Mouse (Mus musculus) MEL (cell line): ENCODE measurements around the gene Rhox6. TPM values are rescaled to one million over a fixed set of nuclear protein-coding genes. Genes with fewer than 3 reads are reported as not detected.

ENCODE experiments used
- DNase-seq: peaks from one replicate; pipeline ENCODE4 v3.0.0; 2011; ENCODE audit warnings: low read depth, low spot score
- H3K27ac ChIP-seq: 2 replicates; pipeline ENCODE4 v1.5.1; 2012; ENCODE audit warnings: low read depth, mild to moderate bottlenecking, control low read depth, low read length, moderate library complexity; ENCODE audit not compliant: control insufficient read depth
- H3K27me3 ChIP-seq, 2 experiments: fragments of 150-350 bp in 1 of 2; sonication (generic) in 1 of 2; 2 replicates each; pipeline ENCODE4 v1.6.1; 2012; ENCODE audit warnings: low read length in 2 of 2, mild to moderate bottlenecking in 2 of 2, improper control_type of control experiment in 1 of 2, moderate library complexity in 1 of 2; ENCODE audit not compliant: insufficient read depth in 2 of 2, control insufficient read depth in 1 of 2
- H3K36me3 ChIP-seq, 2 experiments: 2 replicates each; pipeline ENCODE4 v1.6.1; 2012 to 2014; ENCODE audit warnings: low read length in 2 of 2, improper control_type of control experiment in 1 of 2, inconsistent platforms in 1 of 2, mild to moderate bottlenecking in 1 of 2; ENCODE audit not compliant: insufficient read depth in 2 of 2, control insufficient read depth in 1 of 2
- H3K4me1 ChIP-seq, 2 experiments: fragments of 150-350 bp in 1 of 2; sonication (generic) in 1 of 2; 2 replicates each; pipeline ENCODE4 v1.6.1; 2012; ENCODE audit warnings: low read length in 2 of 2, improper control_type of control experiment in 1 of 2, mild to moderate bottlenecking in 1 of 2; ENCODE audit not compliant: insufficient read depth in 2 of 2, control insufficient read depth in 1 of 2
- H3K4me3 ChIP-seq, 2 experiments: fragments of 150-350 bp in 1 of 2; sonication (generic) in 1 of 2; 2 replicates each; pipeline ENCODE4 v1.5.1; 2012; ENCODE audit warnings: low read depth in 2 of 2, low read length in 2 of 2, mild to moderate bottlenecking in 2 of 2, moderate library complexity in 2 of 2, control low read depth in 1 of 2, improper control_type of control experiment in 1 of 2; ENCODE audit not compliant: control insufficient read depth in 1 of 2, insufficient read depth in 1 of 2
- H3K79me2 ChIP-seq: 2 replicates; pipeline ENCODE4 v1.6.1; 2012; ENCODE audit warnings: mild to moderate bottlenecking, low read length, moderate library complexity; ENCODE audit not compliant: control insufficient read depth, poor library complexity, insufficient read depth
- H3K9ac ChIP-seq: 2 replicates; pipeline ENCODE4 v1.6.1; 2012; ENCODE audit warnings: low read depth, mild to moderate bottlenecking, control low read depth, low read length, moderate library complexity; ENCODE audit not compliant: control insufficient read depth, poor library complexity, severe bottlenecking
- H3K9me3 ChIP-seq: fragments of 150-350 bp; sonication (generic); replicated peaks from 2 replicates; pipeline ENCODE4 v1.6.1; 2012; ENCODE audit warnings: mild to moderate bottlenecking, low read length, improper control_type of control experiment, moderate library complexity; ENCODE audit not compliant: insufficient read depth
- CHD1 ChIP-seq: IDR thresholded peaks from 2 replicates; pipeline ENCODE4 v1.6.1; 2012; ENCODE audit warnings: low read depth, mild to moderate bottlenecking, inconsistent platforms, low read length, improper control_type of control experiment
- CTCF ChIP-seq, 3 experiments: IDR thresholded peaks in 2 of 3; conservative IDR thresholded peaks in 1 of 3; 2 replicates each; pipeline ENCODE4 v1.5.1; 2011 to 2012; ENCODE audit warnings: low read length in 3 of 3, low read depth in 2 of 3, mild to moderate bottlenecking in 2 of 3, improper control_type of control experiment in 1 of 3, inconsistent platforms in 1 of 3, mixed read lengths in 1 of 3, moderate library complexity in 1 of 3; ENCODE audit not compliant: control insufficient read depth in 1 of 3, insufficient read depth in 1 of 3, poor library complexity in 1 of 3, severe bottlenecking in 1 of 3
- E2F4 ChIP-seq: IDR thresholded peaks from 2 replicates; pipeline ENCODE4 v1.6.1; 2011; ENCODE audit warnings: low read depth, low read length, improper control_type of control experiment, borderline replicate concordance
- ELF1 ChIP-seq: IDR thresholded peaks from 2 replicates; pipeline ENCODE4 v1.6.1; 2014; ENCODE audit warnings: low read depth, mild to moderate bottlenecking, inconsistent platforms, low read length, improper control_type of control experiment, moderate library complexity
- GABPA ChIP-seq: IDR thresholded peaks from 2 replicates; pipeline ENCODE4 v1.6.1; 2012; ENCODE audit warnings: low read depth, mild to moderate bottlenecking, inconsistent platforms, low read length, improper control_type of control experiment, moderate library complexity
- GATA1 ChIP-seq: IDR thresholded peaks from 2 replicates; pipeline ENCODE4 v1.6.1; 2011; ENCODE audit warnings: low read depth, low read length, improper control_type of control experiment
- MAFK ChIP-seq: IDR thresholded peaks from 2 replicates; pipeline ENCODE4 v1.6.1; 2011; ENCODE audit warnings: low read depth, mild to moderate bottlenecking, low read length, improper control_type of control experiment, borderline replicate concordance
- MAX ChIP-seq: IDR thresholded peaks from 2 replicates; pipeline ENCODE4 v1.6.1; 2011; ENCODE audit warnings: low read length, improper control_type of control experiment
- MEF2A ChIP-seq: IDR thresholded peaks from 2 replicates; pipeline ENCODE4 v1.6.1; 2014; ENCODE audit warnings: low read depth, mild to moderate bottlenecking, inconsistent platforms, low read length, improper control_type of control experiment; ENCODE audit not compliant: poor library complexity, insufficient replicate concordance, severe bottlenecking; ENCODE audit errors: extremely low read depth
- MYB ChIP-seq: IDR thresholded peaks from 2 replicates; pipeline ENCODE4 v1.6.1; 2011; ENCODE audit warnings: mild to moderate bottlenecking, low read depth, low read length, improper control_type of control experiment
- MYC ChIP-seq: IDR thresholded peaks from 2 replicates; pipeline ENCODE4 v1.6.1; 2011; ENCODE audit warnings: low read depth, mild to moderate bottlenecking, low read length, improper control_type of control experiment, moderate library complexity
- NRF1 ChIP-seq: IDR thresholded peaks from 2 replicates; pipeline ENCODE4 v1.6.1; 2014; ENCODE audit warnings: low read depth, mild to moderate bottlenecking, inconsistent platforms, low read length, improper control_type of control experiment, moderate library complexity; ENCODE audit not compliant: poor library complexity, insufficient read depth, severe bottlenecking
- POLR2AphosphoS5 ChIP-seq: IDR thresholded peaks from 2 replicates; pipeline ENCODE4 v1.6.1; 2012; ENCODE audit warnings: low read depth, borderline replicate concordance, mild to moderate bottlenecking, inconsistent platforms, low read length, moderate library complexity, mixed read lengths
- RAD21 ChIP-seq: IDR thresholded peaks from 2 replicates; pipeline ENCODE4 v1.6.1; 2011; ENCODE audit warnings: mild to moderate bottlenecking, low read depth, low read length, improper control_type of control experiment
- SMC3 ChIP-seq: IDR thresholded peaks from 2 replicates; pipeline ENCODE4 v1.6.1; 2011; ENCODE audit warnings: low read depth, low read length, improper control_type of control experiment
- TAL1 ChIP-seq: IDR thresholded peaks from 2 replicates; pipeline ENCODE4 v1.6.1; 2012; ENCODE audit warnings: mild to moderate bottlenecking, inconsistent platforms, low read length, moderate library complexity, mixed read lengths
- TBP ChIP-seq: IDR thresholded peaks from 2 replicates; pipeline ENCODE4 v1.8.0; 2011; ENCODE audit warnings: low read depth, low read length, improper control_type of control experiment
- USF1 ChIP-seq: IDR thresholded peaks from 2 replicates; pipeline ENCODE4 v1.6.1; 2014; ENCODE audit warnings: low read depth, mild to moderate bottlenecking, inconsistent platforms, low read length, improper control_type of control experiment, moderate library complexity
- USF2 ChIP-seq, 2 experiments: IDR thresholded peaks; 2 replicates each; pipeline ENCODE4 v1.6.1; 2011 to 2012; ENCODE audit warnings: improper control_type of control experiment in 2 of 2, low read length in 2 of 2, borderline replicate concordance in 1 of 2, inconsistent platforms in 1 of 2, low read depth in 1 of 2, mild to moderate bottlenecking in 1 of 2; ENCODE audit not compliant: insufficient read depth in 1 of 2
- ZKSCAN1 ChIP-seq: IDR thresholded peaks from 2 replicates; pipeline ENCODE4 v1.6.1; 2012; ENCODE audit warnings: low read depth, mild to moderate bottlenecking, inconsistent platforms, low read length, improper control_type of control experiment, moderate library complexity
- ZMIZ1 ChIP-seq: IDR thresholded peaks from 2 replicates; pipeline ENCODE4 v1.6.1; 2012; ENCODE audit warnings: low read depth, mild to moderate bottlenecking, inconsistent platforms, low read length, improper control_type of control experiment, moderate library complexity
- ZNF384 ChIP-seq: IDR thresholded peaks from 2 replicates; pipeline ENCODE4 v1.6.1; 2012; ENCODE audit warnings: low read depth, mild to moderate bottlenecking, inconsistent platforms, low read length, improper control_type of control experiment
- polyA plus RNA-seq, 2 experiments: library from polyadenylated mRNA; stranded (reverse) in 1 of 2; unstranded in 1 of 2; fragments of >175 nt in 1 of 2; fragments of >200 nt in 1 of 2; gene quantifications; 2 replicates each; pipeline versions ENCODE4 v1.2.1 to v1.2.4; 2012; ENCODE audit warnings: low replicate concordance in 2 of 2, low read depth in 1 of 2; ENCODE audit not compliant: insufficient read length in 2 of 2, insufficient read depth in 1 of 2, missing spikeins in 1 of 2
- total RNA-seq: library from RNA; depleted of rRNA; stranded (reverse); fragments of 300-350 nt; gene quantifications from 2 replicates; pipeline ENCODE4 v1.2.3, GENCODE M21; 2012

Gene Rhox6
- total and polyA plus RNA-seq, 3 experiments: not detected

- no peaks in the 10 kb centered on the region for H3K79me2 ChIP-seq
- H3K9me3 ChIP-seq: no peaks in the 10 kb centered on the region
- no peaks in the 10 kb centered on the region for H3K4me1 ChIP-seq
- no peak overlapping the region for H3K9ac ChIP-seq
- no peaks in the 10 kb centered on the region for H3K27me3 ChIP-seq
- TF ChIP-seq ELF1 (no peak), MYC (no peak), ZMIZ1 (no peak), NRF1 (no peak), USF1 (no peak), CTCF (IDR thresholded peaks at IDR 0.05 in 2 of 3, conservative IDR thresholded peaks at IDR 0.05 in 1 of 3; ENCODE audit: control insufficient read depth in 1 of 3, insufficient read depth in 1 of 3, low read depth in 2 of 3, low read length in 3 of 3, poor library complexity in 1 of 3, severe bottlenecking in 1 of 3) (no peak), TAL1 (no peak), ZKSCAN1 (no peak), CHD1 (no peak)
- DNase-seq: no peak
- no peak overlapping the region for H3K4me3 ChIP-seq
- no peaks in the 10 kb centered on the region for H3K36me3 ChIP-seq
- no peak overlapping the region for H3K27ac ChIP-seq
Measured at GRCm38 (mm10) chrX:37809396-37809795, 17.3 kb upstream of the Rhox6 start.

- no peaks in the 10 kb centered on the region for H3K9me3 ChIP-seq
- TF ChIP-seq SMC3: no peak
- peak; percentile 11 to 32 (median 17); a peak in 3 of 6 replicates for TF ChIP-seq CTCF (IDR thresholded peaks at IDR 0.05 in 2 of 3, conservative IDR thresholded peaks at IDR 0.05 in 1 of 3; ENCODE audit: control insufficient read depth in 1 of 3, insufficient read depth in 1 of 3, low read depth in 2 of 3, low read length in 3 of 3, poor library complexity in 1 of 3, severe bottlenecking in 1 of 3)
- DNase-seq: peak; percentile 1
Measured at GRCm38 (mm10) chrX:37811179-37811578, 15.5 kb upstream of the Rhox6 start.

GRCm38 (mm10) chrX:37815665-37816064, 11.0 kb upstream of the Rhox6 start:
- Histone ChIP-seq H3K9ac (no peak overlapping the region), H3K4me1 (no peaks in the 10 kb centered on the region), H3K36me3 (no peaks in the 10 kb centered on the region), H3K4me3 (no peak overlapping the region), H3K79me2 (no peaks in the 10 kb centered on the region), H3K27ac (no peak overlapping the region), H3K9me3 (no peaks in the 10 kb centered on the region), H3K27me3 (no peaks in the 10 kb centered on the region)
- TF ChIP-seq MAFK (no peak), POLR2AphosphoS5 (no peak), USF2 (IDR thresholded peaks at IDR 0.05; ENCODE audit: borderline replicate concordance in 1 of 2, insufficient read depth in 1 of 2, low read depth in 1 of 2, low read length in 2 of 2) (no peak), ZNF384 (no peak), MYC (no peak), MEF2A (no peak), MAX (no peak), MYB (no peak), TBP (no peak), GATA1 (no peak), GABPA (no peak), ZMIZ1 (no peak), CHD1 (no peak), E2F4 (no peak), USF1 (no peak), RAD21 (no peak)
- DNase-seq: no peak

More at GRCm38 (mm10) chrX:37811179-37811578, 15.5 kb upstream of the Rhox6 start:
- Histone ChIP-seq H3K4me1 (no peaks in the 10 kb centered on the region), H3K4me3 (no peak overlapping the region), H3K27me3 (no peaks in the 10 kb centered on the region), H3K79me2 (no peaks in the 10 kb centered on the region), H3K36me3 (no peaks in the 10 kb centered on the region), H3K9ac (no peak overlapping the region), H3K27ac (no peak overlapping the region)
